Mouse (Mus musculus): Measurements from ENCODE around the gene Abca17. TPM values are rescaled to one million over a fixed set of nuclear protein-coding genes. Genes with fewer than 3 reads are reported as not detected.

Abca17 gene
- polyA plus RNA-seq, 2 experiments, result 0.04 TPM; not detected in 1

DNA sequence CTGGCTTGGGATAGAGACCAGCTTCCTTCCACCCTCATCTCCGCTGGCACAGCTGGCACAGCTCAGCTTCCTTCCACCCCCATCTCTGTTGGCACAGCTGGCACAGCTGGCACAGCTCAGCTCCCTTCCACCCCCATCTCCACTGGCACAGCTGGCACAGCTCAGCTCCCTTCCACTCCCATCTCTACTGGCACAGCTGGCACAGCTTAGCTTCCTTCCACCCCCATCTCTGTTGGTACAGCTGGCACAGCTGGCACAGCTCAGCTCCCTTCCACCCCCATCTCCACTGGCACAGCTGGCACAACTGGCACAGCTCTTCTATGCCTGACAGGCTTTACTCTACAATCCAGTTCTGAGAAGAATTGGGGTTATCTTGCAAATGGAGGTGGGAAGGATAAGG lies 83.7 kb downstream of the Abca17 start:
- Histone ChIP-seq H3K4me1 (replicated peaks; ENCODE audit: control insufficient read depth in 2 of 2, insufficient read depth in 2 of 2, low read length in 1 of 2) (no peaks in the 10 kb centered on the region), H3K36me3 (replicated peaks; ENCODE audit: control insufficient read depth, insufficient read depth, low read depth) (no peaks in the 10 kb centered on the region), H3K4me2 (ENCODE audit: low read depth) (no peak overlapping the region), H3K4me3 (ENCODE audit: insufficient read depth in 1 of 2, low read depth in 2 of 2, low read length in 2 of 2) (no peak overlapping the region), H3K27me3 (ENCODE audit: control insufficient read depth, insufficient read depth, low read length) (no peaks in the 10 kb centered on the region), H3K9me3 (ENCODE audit: control insufficient read depth, low read length) (no peaks in the 10 kb centered on the region), H3K27ac (no peak overlapping the region), H3K9ac (replicated peaks) (no peak overlapping the region)
- ATAC-seq (ENCODE audit: insufficient read depth) (no peak), DNase-seq (ENCODE audit: low read depth in 3 of 3, low spot score in 3 of 3) (no peak)
- TF ChIP-seq CTCF (IDR thresholded peaks at IDR 0.05; ENCODE audit: low read depth) (no peak), EP300 (IDR thresholded peaks at IDR 0.05; ENCODE audit: low read depth) (no peak)
- WGBS (ENCODE audit: insufficient replicate concordance), result 75% methylated on average over 1 of the region's 1 CpGs

DNA sequence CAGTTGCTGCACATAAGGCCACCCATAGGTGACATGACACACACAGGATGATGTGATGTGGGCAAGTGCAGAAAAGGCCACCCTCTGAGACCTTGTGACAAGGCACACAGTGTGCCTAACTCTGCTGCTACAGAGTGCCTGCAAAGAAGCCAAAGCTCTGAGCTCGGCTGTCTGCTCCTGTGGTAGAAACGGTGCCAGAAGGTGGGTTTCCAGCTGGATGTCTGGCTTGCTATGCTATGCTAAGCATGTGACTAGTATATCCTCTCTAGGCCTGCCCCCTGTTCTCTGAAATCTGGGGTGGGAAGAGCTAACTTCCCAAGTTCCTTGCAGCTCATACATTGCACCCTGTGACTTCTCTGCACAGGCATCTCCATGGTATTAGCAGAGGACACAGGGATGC lies 86.1 kb downstream of the Abca17 start:
- no peak overlapping the region for H3K4me2 ChIP-seq (ENCODE audit: low read depth)
- WGBS (ENCODE audit: insufficient replicate concordance), result 65% methylated on average over 2 of the region's 2 CpGs
- H3K27ac ChIP-seq, result no peak overlapping the region
- DNase-seq (ENCODE audit: low read depth in 3 of 3, low spot score in 3 of 3) (no peak), ATAC-seq (ENCODE audit: insufficient read depth) (no peak)
- H3K36me3 ChIP-seq (replicated peaks; ENCODE audit: control insufficient read depth, insufficient read depth, low read depth), result no peaks in the 10 kb centered on the region
- no peaks in the 10 kb centered on the region for H3K9me3 ChIP-seq (ENCODE audit: control insufficient read depth, low read length)
- no peak for TF ChIP-seq EP300 (IDR thresholded peaks at IDR 0.05; ENCODE audit: low read depth)
- no peak for TF ChIP-seq CTCF (IDR thresholded peaks at IDR 0.05; ENCODE audit: low read depth)
- H3K4me3 ChIP-seq (ENCODE audit: insufficient read depth in 1 of 2, low read depth in 2 of 2, low read length in 2 of 2), result no peak overlapping the region
- no peak overlapping the region for H3K9ac ChIP-seq (replicated peaks)
- H3K4me1 ChIP-seq (replicated peaks; ENCODE audit: control insufficient read depth in 2 of 2, insufficient read depth in 2 of 2, low read length in 1 of 2), result no peaks in the 10 kb centered on the region; a peak in 1 of 4 replicates
- no peaks in the 10 kb centered on the region for H3K27me3 ChIP-seq (ENCODE audit: control insufficient read depth, insufficient read depth, low read length)

DNA sequence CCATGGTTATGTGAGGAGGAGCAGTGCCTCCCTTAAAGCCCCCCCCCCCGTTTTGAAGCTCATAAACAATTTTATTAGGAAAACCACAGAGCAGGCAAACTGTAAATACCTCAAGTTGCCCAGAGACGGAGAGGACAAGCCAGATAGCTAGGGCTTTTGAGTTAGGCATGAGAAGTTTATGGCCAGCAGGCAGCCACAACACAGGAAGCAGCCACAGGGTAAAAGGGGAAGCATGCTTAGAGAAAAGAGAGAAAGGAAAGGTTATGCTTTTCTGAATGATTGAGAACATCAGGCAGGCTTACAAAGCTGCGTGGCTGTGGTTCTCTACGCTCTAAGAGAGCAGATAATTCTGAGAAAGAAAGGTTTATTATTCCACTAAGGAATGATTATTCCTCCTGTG lies 90.4 kb downstream of the Abca17 start:
- TF ChIP-seq CTCF (IDR thresholded peaks at IDR 0.05; ENCODE audit: low read depth) (no peak), EP300 (IDR thresholded peaks at IDR 0.05; ENCODE audit: low read depth) (no peak)
- H3K4me1 ChIP-seq (replicated peaks; ENCODE audit: control insufficient read depth in 2 of 2, insufficient read depth in 2 of 2, low read length in 1 of 2), result no peaks in the 10 kb centered on the region; a peak in 1 of 4 replicates
- no peak overlapping the region for H3K4me2 ChIP-seq (ENCODE audit: low read depth)
- 18% methylated on average over 4 of the region's 4 CpGs for WGBS (ENCODE audit: insufficient replicate concordance)
- H3K27ac ChIP-seq, result no peak overlapping the region
- DNase-seq (ENCODE audit: low read depth in 3 of 3, low spot score in 3 of 3) (no peak), ATAC-seq (ENCODE audit: insufficient read depth) (no peak)
- no peaks in the 10 kb centered on the region for H3K27me3 ChIP-seq (ENCODE audit: control insufficient read depth, insufficient read depth, low read length)
- no peak overlapping the region for H3K9ac ChIP-seq (replicated peaks)
- H3K9me3 ChIP-seq (ENCODE audit: control insufficient read depth, low read length), result no peaks in the 10 kb centered on the region
- no peak overlapping the region for H3K4me3 ChIP-seq (ENCODE audit: insufficient read depth in 1 of 2, low read depth in 2 of 2, low read length in 2 of 2)
- H3K36me3 ChIP-seq (replicated peaks; ENCODE audit: control insufficient read depth, insufficient read depth, low read depth), result no peaks in the 10 kb centered on the region

DNA sequence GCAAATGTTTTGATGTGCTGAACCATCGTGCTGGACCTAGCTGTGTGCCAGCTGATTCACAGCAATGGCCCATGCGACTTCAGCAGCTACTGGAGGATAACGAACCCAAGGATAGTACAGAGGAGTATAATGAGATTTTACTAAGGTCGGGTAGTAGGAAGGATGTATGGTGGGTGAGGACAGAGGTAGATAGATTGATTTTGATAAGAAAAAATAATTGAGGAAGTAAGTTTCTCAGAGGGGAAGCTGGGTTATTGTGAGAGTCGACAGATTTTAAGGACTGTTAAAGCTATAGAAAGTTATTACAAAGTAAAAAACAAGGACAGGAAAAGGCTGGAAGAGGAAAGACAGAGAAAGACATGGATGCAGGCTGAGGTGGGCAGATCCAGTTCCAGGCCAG lies 91.2 kb downstream of the Abca17 start:
- DNase-seq (ENCODE audit: low read depth in 3 of 3, low spot score in 3 of 3) (no peak), ATAC-seq (ENCODE audit: insufficient read depth) (no peak)
- H3K4me1 ChIP-seq (replicated peaks; ENCODE audit: control insufficient read depth in 2 of 2, insufficient read depth in 2 of 2, low read length in 1 of 2), result no peaks in the 10 kb centered on the region; a peak in 1 of 4 replicates
- no peak overlapping the region for H3K9ac ChIP-seq (replicated peaks)
- no peak for TF ChIP-seq EP300 (IDR thresholded peaks at IDR 0.05; ENCODE audit: low read depth)
- no peak for TF ChIP-seq CTCF (IDR thresholded peaks at IDR 0.05; ENCODE audit: low read depth)
- no peaks in the 10 kb centered on the region for H3K9me3 ChIP-seq (ENCODE audit: control insufficient read depth, low read length)
- no peak overlapping the region for H3K4me2 ChIP-seq (ENCODE audit: low read depth)
- 17% methylated on average over 5 of the region's 5 CpGs for WGBS (ENCODE audit: insufficient replicate concordance)
- no peaks in the 10 kb centered on the region for H3K27me3 ChIP-seq (ENCODE audit: control insufficient read depth, insufficient read depth, low read length)
- no peaks in the 10 kb centered on the region for H3K36me3 ChIP-seq (replicated peaks; ENCODE audit: control insufficient read depth, insufficient read depth, low read depth)
- H3K27ac ChIP-seq, result no peak overlapping the region
- no peak overlapping the region for H3K4me3 ChIP-seq (ENCODE audit: insufficient read depth in 1 of 2, low read depth in 2 of 2, low read length in 2 of 2)

DNA sequence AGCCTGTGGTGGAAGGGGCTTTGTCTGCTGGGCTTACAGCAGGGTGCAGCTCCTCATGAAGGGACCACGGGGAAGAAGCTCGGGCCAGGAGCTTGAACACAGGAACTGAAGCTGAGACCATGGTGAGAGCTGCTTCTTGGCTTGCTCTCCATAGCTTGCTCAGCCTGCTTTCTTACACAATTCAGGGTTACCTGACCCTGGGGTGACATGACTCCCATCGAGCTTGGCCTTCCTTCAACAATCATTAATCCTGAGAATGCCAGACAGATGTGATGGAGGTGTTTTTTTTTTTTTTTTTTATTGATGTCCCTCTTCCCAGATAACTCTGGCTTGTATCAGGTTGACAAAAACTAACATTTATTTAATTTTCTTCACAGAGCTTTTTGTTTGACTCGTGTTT lies 91.9 kb downstream of the Abca17 start:
- no peaks in the 10 kb centered on the region for H3K36me3 ChIP-seq (replicated peaks; ENCODE audit: control insufficient read depth, insufficient read depth, low read depth)
- ATAC-seq (ENCODE audit: insufficient read depth), result no peak
- H3K9me3 ChIP-seq (ENCODE audit: control insufficient read depth, low read length), result no peaks in the 10 kb centered on the region
- no peak overlapping the region for H3K9ac ChIP-seq (replicated peaks)
- TF ChIP-seq CTCF (IDR thresholded peaks at IDR 0.05; ENCODE audit: low read depth), result no peak
- TF ChIP-seq EP300 (IDR thresholded peaks at IDR 0.05; ENCODE audit: low read depth), result no peak
- no peak overlapping the region for H3K4me2 ChIP-seq (ENCODE audit: low read depth)
- H3K4me3 ChIP-seq (ENCODE audit: insufficient read depth in 1 of 2, low read depth in 2 of 2, low read length in 2 of 2), result no peak overlapping the region
- WGBS (ENCODE audit: insufficient replicate concordance), result 50% methylated on average over 4 of the region's 4 CpGs
- DNase-seq (ENCODE audit: low read depth in 3 of 3, low spot score in 3 of 3), result no peak
- H3K27ac ChIP-seq, result no peak overlapping the region
- H3K4me1 ChIP-seq (replicated peaks; ENCODE audit: control insufficient read depth in 2 of 2, insufficient read depth in 2 of 2, low read length in 1 of 2), result no peaks in the 10 kb centered on the region; a peak in 1 of 4 replicates
- H3K27me3 ChIP-seq (ENCODE audit: control insufficient read depth, insufficient read depth, low read length), result no peaks in the 10 kb centered on the region

All from liver, embryonic 14.5 days (tissue).